Mouse (Mus musculus): Measurements from ENCODE around the gene Zmynd15. TPM values are rescaled to one million over a fixed set of nuclear protein-coding genes. Genes with fewer than 3 reads are reported as not detected.
"Not testable (repeated sequence)": the region's sequence is repeated elsewhere in the genome, so short reads cannot be mapped to it uniquely, and the experiment has no call there.

Gene Zmynd15
- polyA plus RNA-seq, 1 experiment, result 0.19 TPM

DNA sequence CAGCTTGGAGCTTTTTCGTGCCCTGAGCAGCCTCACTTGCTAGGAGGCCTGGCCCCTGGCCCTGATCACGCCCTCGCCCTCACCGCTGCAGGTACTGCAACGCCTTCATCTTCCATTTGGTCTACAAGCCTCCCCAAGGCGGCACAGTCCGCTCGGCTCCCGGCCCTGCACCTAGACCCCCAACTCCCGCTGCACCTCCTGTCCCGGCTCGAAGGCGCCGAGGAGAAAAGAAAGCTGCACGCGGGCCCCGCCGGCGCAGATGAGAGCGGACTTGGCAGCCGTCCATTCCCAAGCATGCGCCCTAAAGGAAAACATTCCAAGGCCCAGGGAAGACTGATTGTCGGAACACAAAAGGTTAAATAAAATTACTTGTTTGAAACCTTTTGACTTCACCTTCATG is 6.6 kb downstream of the Zmynd15 start:
- H3K27ac ChIP-seq (ENCODE audit: insufficient read depth, low read length), result no peak overlapping the region
- no peak overlapping the region for H3K4me3 ChIP-seq (ENCODE audit: insufficient read depth, low read length)
- H3K4me1 ChIP-seq (ENCODE audit: control insufficient read depth, insufficient read depth, low read length), result 0 out of 2 replicates have a peak, but pooled peaks cover 2% of the 10 kb centered on the region
- no peak for TF ChIP-seq POLR2A (IDR thresholded peaks at IDR 0.05; ENCODE audit: low read depth, low read length)
- TF ChIP-seq CTCF (IDR thresholded peaks at IDR 0.05; ENCODE audit: borderline replicate concordance, insufficient read depth, low read length), result no peak

DNA sequence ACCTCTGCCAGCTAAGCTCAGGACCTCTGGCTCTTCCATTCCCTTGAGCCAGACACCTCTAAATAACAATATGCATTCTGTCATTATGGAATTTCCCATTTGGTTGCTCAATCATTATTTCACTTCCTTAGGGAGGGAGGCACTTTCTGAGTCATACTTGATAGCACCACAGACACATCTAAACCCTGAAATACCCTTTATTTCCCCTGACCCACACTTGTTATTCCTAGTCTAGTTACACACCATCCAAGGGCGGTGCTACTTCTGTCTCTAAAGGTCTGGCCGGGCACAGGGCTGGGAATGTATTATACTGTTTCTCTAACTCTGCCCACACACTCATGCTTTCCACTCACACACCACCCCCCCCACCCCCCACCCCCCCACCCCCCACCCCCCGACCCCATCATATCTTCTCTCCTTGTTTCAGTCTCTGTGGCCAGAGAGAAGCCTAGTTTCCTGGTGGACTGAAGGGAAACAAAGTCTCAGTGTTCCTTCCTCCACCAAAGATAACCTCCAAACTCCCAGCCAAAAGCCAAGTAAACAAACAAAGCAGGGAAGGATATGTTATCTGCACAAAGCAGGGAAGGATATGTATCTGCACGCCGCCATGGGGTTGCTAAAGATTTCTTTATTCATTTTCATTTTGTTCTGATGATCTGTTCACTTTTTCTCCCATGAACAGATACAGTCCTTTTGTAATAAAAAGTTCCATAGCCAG is 8.8 kb downstream of the Zmynd15 start:
- 0 out of 2 replicates have a peak, but pooled peaks cover 2% of the 10 kb centered on the region for H3K4me1 ChIP-seq (ENCODE audit: control insufficient read depth, insufficient read depth, low read length)
- TF ChIP-seq CTCF (IDR thresholded peaks at IDR 0.05; ENCODE audit: borderline replicate concordance, insufficient read depth, low read length) (no peak), POLR2A (IDR thresholded peaks at IDR 0.05; ENCODE audit: low read depth, low read length) (no peak)
- H3K27ac ChIP-seq (ENCODE audit: insufficient read depth, low read length), result no peak overlapping the region
- H3K4me3 ChIP-seq (ENCODE audit: insufficient read depth, low read length), result no peak overlapping the region

DNA sequence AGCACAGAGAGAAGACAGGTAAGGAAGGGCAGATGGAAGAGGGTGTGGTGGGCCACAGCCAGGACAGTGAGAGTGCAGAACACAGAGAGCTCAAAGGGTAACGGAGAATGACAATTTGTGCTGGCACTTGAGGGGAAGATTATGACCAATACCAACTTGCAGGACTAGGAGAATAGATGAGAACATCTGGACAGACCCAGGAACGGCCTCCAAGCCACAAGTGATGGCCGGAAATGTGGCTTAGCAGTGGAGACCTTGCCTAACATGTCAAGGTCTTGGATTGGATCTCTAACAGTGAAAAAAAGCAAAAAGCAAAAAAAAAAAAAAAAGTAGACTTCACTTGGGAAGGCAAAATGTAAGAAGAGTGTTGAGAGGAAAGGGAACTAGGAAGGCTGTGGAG is 10.5 kb downstream of the Zmynd15 start:
- no peak overlapping the region for H3K4me3 ChIP-seq (ENCODE audit: insufficient read depth, low read length)
- 0 out of 2 replicates have a peak, but pooled peaks cover 2% of the 10 kb centered on the region for H3K4me1 ChIP-seq (ENCODE audit: control insufficient read depth, insufficient read depth, low read length)
- TF ChIP-seq POLR2A (IDR thresholded peaks at IDR 0.05; ENCODE audit: low read depth, low read length) (no peak), CTCF (IDR thresholded peaks at IDR 0.05; ENCODE audit: borderline replicate concordance, insufficient read depth, low read length) (no peak)
- H3K27ac ChIP-seq (ENCODE audit: insufficient read depth, low read length), result no peak overlapping the region

DNA sequence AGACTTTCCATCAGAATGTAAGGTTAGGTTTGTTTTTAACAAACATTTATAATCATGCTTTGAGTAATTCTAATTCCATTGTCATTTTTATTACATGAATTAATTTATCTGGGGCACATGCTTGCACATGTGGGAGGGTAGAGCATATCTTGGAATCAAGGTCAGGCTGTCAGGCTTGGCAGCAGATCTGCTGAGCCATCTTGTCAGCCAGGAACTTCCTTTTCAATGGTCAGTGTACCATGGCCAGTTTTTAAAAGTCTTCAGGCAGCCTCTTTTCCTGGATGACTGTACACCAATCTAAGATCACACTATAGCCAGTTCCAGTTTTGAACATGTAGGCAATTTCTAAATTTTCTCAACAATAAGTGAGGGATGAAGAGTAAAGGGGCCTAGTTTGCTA is 13.5 kb downstream of the Zmynd15 start:
- Histone ChIP-seq H3K4me1 (ENCODE audit: control insufficient read depth, insufficient read depth, low read length) (0 out of 2 replicates have a peak, but pooled peaks cover under 1% of the 10 kb centered on the region), H3K4me3 (ENCODE audit: insufficient read depth, low read length) (no peak overlapping the region), H3K27ac (ENCODE audit: insufficient read depth, low read length) (no peak overlapping the region)
- TF ChIP-seq CTCF (IDR thresholded peaks at IDR 0.05; ENCODE audit: borderline replicate concordance, insufficient read depth, low read length) (no peak), POLR2A (IDR thresholded peaks at IDR 0.05; ENCODE audit: low read depth, low read length) (no peak)

DNA sequence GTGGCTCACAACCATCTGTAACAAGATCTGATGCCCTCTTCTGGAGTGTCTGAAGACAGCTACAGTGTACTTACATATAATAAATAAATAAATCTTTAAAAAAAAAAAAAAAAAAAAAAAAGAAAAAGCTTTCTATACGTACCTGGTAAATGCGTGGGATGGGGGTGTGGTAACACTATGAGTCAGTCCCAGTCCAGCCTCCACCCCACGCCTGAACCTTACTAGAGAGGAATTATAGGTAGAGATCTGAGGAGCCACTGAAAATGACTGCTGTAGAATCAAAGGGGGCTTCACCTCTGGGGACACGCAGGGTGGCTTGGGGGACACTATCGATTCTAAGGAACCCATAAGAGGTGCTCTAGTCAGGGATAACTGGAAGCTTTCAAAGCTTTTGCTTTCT is 14.1 kb downstream of the Zmynd15 start:
- not testable (repeated sequence) for H3K4me3 ChIP-seq (ENCODE audit: insufficient read depth, low read length); H3K27ac ChIP-seq (ENCODE audit: insufficient read depth, low read length); H3K4me1 ChIP-seq (ENCODE audit: control insufficient read depth, insufficient read depth, low read length)

DNA sequence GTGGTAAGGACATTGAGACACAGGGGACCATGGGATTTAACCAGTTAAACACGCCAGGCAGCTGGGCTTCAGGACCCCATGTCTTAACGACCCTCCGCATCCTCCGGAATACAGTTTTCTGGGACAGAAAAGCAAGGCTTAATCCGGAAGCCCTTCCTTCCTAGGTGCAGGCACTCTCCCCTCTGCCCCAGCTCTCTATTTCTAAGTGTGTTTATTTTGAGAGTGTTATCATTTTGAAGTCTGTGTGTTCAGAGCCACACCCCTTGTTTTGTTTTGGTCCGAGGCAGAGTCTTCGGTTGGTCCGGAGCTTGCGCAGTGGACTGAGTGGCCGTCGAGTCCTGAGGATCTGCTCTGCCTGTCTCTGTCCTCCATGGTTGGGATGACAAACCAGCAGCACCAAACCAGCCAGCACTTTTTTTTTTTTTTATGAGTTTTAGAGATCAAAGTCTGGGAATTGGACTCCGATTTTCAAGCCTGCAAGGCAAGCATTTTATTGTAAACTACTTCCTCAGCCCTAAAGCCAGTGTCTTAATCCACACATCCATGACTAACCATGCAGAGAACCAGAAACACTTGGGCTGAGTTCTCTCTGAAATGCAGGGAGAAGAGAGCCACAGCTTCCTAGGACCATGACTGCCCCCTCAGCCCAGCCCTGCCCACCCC is 15.8 kb downstream of the Zmynd15 start:
- H3K27ac ChIP-seq (ENCODE audit: insufficient read depth, low read length), result no peak overlapping the region
- H3K4me1 ChIP-seq (ENCODE audit: control insufficient read depth, insufficient read depth, low read length), result no peaks in the 10 kb centered on the region
- no peak for TF ChIP-seq POLR2A (IDR thresholded peaks at IDR 0.05; ENCODE audit: low read depth, low read length)
- TF ChIP-seq CTCF (IDR thresholded peaks at IDR 0.05; ENCODE audit: borderline replicate concordance, insufficient read depth, low read length), result no peak
- no peak overlapping the region for H3K4me3 ChIP-seq (ENCODE audit: insufficient read depth, low read length)

DNA sequence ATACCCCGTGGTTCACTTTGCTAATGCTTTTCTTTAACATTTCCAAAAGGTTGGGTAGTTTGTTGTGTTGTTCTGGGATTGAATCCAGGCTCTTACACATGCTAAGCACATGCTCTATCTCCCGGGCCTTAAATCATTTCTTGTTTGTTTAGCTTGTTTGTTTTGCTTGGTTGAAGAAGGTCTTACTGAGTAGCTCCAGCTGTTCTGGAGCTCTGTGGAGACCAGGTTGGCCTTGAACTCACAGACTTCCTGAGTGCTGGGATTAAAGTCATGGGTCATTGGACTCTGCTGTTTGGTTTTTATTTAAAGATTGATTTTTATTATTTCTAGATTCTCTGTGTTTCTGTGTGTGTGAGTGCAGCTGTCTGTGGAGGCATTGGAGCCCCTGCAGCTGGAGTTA is 26.3 kb downstream of the Zmynd15 start:
- no peak overlapping the region for H3K27ac ChIP-seq (ENCODE audit: insufficient read depth, low read length)
- no peak for TF ChIP-seq POLR2A (IDR thresholded peaks at IDR 0.05; ENCODE audit: low read depth, low read length)
- no peak for TF ChIP-seq CTCF (IDR thresholded peaks at IDR 0.05; ENCODE audit: borderline replicate concordance, insufficient read depth, low read length)
- no peaks in the 10 kb centered on the region for H3K4me1 ChIP-seq (ENCODE audit: control insufficient read depth, insufficient read depth, low read length)
- H3K4me3 ChIP-seq (ENCODE audit: insufficient read depth, low read length), result no peak overlapping the region

DNA sequence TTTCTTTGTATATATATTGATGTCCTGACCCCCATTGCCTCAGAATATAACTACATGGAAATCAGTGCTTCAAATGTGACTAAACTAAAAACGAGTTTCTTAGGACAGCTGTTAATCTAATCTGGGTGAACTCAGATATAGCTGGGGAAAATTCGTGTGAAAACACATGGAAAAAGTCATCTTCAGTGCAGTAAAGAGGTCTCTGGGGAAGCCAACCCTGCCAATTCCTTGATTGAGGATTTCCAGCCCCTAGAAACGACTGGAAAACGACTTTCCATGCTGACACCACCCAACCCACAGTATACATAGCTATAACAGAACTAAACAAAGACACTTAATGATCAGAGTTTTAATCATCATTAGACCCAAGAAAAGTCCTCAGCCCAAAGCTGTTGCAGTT is 28.6 kb downstream of the Zmynd15 start:
- no peaks in the 10 kb centered on the region for H3K4me1 ChIP-seq (ENCODE audit: control insufficient read depth, insufficient read depth, low read length)
- H3K27ac ChIP-seq (ENCODE audit: insufficient read depth, low read length), result no peak overlapping the region
- no peak overlapping the region for H3K4me3 ChIP-seq (ENCODE audit: insufficient read depth, low read length)
- TF ChIP-seq POLR2A (IDR thresholded peaks at IDR 0.05; ENCODE audit: low read depth, low read length) (no peak), CTCF (IDR thresholded peaks at IDR 0.05; ENCODE audit: borderline replicate concordance, insufficient read depth, low read length) (no peak)

DNA sequence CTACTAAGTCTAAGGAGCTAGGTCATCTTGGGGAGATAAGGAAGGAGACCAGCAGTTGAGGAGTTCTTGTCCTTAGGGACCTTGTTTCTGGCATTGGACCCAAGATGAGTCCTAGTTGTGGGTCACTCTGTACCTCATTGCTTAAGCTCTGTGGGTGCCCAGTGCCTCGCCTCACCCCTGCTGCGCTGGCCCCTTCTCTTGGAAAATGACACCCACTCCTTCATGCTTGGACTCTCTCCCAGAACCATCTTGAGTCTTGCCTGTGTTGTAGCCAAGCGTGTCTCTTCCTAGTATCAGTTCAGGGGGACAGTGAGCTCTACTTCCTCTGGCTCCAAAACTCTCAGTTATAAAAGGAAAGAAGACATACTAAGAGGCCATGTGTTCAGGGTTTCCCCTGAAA is 29.9 kb downstream of the Zmynd15 start:
- H3K4me3 ChIP-seq (ENCODE audit: insufficient read depth, low read length), result no peak overlapping the region
- H3K27ac ChIP-seq (ENCODE audit: insufficient read depth, low read length), result no peak overlapping the region
- no peaks in the 10 kb centered on the region for H3K4me1 ChIP-seq (ENCODE audit: control insufficient read depth, insufficient read depth, low read length)
- no peak for TF ChIP-seq CTCF (IDR thresholded peaks at IDR 0.05; ENCODE audit: borderline replicate concordance, insufficient read depth, low read length)
- no peak for TF ChIP-seq POLR2A (IDR thresholded peaks at IDR 0.05; ENCODE audit: low read depth, low read length)

DNA sequence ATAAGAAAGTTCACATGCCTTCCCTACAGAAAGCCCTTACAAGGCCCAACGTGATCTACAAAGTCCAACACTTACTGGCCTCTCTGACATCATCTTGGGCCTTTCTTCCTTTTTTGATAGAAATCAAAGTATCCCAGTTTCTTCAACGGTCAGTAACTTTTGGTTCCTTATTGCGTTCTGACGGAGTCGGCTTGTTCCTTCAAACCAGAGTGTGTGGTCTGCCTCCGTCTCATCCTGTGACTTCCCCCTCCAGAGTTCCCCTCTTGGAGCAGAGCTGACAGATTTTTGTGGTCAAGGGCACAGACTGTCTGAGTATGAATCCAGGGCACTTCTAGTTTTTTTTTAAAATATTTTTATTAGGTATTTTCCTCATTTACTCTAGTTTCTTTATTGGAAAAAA is 30.5 kb downstream of the Zmynd15 start:
- Histone ChIP-seq H3K27ac (ENCODE audit: insufficient read depth, low read length) (no peak overlapping the region), H3K4me3 (ENCODE audit: insufficient read depth, low read length) (no peak overlapping the region), H3K4me1 (ENCODE audit: control insufficient read depth, insufficient read depth, low read length) (no peaks in the 10 kb centered on the region)
- TF ChIP-seq POLR2A (IDR thresholded peaks at IDR 0.05; ENCODE audit: low read depth, low read length) (no peak), CTCF (IDR thresholded peaks at IDR 0.05; ENCODE audit: borderline replicate concordance, insufficient read depth, low read length) (no peak)
